Mouse (Mus musculus): ENCODE measurements around the gene Glipr2. TPM values are rescaled to one million over a fixed set of nuclear protein-coding genes. Genes with fewer than 3 reads are reported as not detected.

Gene Glipr2
- polyA plus RNA-seq (2015; fragmentation: Nextera tagmentation; extraction: Ambion mirVana) = 27.7 and 29.2 TPM in 2 replicates

DNA sequence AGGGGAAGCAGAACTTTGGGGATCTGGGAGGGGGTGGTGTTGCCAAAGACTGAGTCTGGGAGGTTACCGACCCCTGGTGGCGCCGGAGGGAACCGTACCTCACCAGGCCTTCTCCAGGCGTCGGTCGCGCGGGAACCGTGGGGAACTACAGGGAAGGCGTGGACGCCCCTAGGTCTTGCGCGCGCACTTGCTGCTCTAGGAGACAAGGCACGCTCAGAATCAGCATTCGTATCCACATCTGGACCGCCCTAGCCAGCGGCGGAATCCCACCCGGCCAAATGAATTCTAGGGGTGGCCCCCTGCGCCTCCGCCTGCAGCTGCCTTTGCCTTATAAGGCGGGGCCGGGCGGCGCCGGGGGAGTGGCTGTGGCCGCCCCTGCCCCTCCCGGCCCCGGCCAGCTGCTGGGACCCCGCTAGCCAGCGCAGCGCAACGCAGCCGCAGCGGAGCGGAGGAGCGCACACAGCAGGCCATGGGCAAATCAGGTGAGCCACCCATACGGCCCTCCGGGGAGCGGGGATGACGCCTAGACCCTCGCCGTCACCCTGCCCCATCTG, at the start of gene Glipr2:
TSS of gene Glipr2 (plus strand) at position 110 of the 554 bp plus-strand sequence.

DNA sequence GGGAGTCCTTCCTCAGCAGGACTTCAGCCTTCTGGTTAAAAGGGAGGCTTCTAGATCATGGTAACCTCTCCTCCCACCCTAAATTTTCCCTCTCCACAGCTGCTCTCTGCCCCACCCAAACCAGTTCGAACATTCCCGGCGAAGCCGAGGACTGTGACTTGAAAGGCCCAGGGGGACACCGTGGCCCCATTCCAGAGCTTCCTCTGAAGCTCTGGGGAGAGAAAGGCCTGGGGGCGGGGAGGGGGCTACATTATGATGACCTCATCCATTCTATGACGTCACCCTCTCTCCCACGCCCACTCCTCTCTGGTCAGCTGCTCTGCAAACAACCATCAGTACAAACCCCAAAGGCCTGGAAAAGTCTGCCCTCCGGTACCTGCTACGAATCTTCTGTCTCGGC, 26.0 kb downstream of the Glipr2 start, which contains the start of gene Ccin:
TSS of gene Ccin (plus strand) at position 303 of the 400 bp plus-strand sequence.

DNA sequence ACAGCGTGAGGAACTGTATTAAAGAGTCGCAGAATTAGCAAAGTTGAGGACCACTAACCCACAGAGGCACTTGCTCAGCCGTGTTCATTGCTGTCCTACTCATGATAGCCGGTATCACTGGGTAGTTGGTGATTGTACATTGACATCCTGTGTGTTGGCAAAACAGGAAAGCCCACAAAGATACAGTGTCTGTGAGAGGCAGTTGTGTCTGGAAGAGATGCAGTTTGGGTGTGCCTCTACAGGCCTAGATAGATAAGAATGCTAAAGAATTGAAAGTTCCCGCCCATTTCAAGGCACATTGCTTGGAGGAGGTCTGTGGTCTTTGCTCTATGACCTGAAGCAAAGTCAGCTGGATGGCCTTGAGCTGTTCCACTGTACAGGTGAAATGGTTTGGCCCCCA, 46.9 kb downstream of the Glipr2 start, which contains the start of gene Clta:
TSS of gene Clta (plus strand) at position 327 of the 400 bp plus-strand sequence.

Other genes with a start within 250 kb of the Glipr2 start
- not detected in 2 replicates for gene Olfr71, start 247.1 kb upstream of the Glipr2 start, polyA plus RNA-seq (2015; fragmentation: Nextera tagmentation; extraction: Ambion mirVana)
- 1.1 and 1.3 TPM in 2 replicates for gene Hrct1, start 230.2 kb upstream of the Glipr2 start, polyA plus RNA-seq (2015; fragmentation: Nextera tagmentation; extraction: Ambion mirVana)
- 0.14 and 0.17 TPM in 2 replicates for gene Spaar, start 227.4 kb upstream of the Glipr2 start, polyA plus RNA-seq (2015; fragmentation: Nextera tagmentation; extraction: Ambion mirVana)
- gene Olfr159, start 186.4 kb upstream of the Glipr2 start, polyA plus RNA-seq (2015; fragmentation: Nextera tagmentation; extraction: Ambion mirVana) = not detected in 2 replicates
- gene Olfr156, start 133.5 kb upstream of the Glipr2 start, polyA plus RNA-seq (2015; fragmentation: Nextera tagmentation; extraction: Ambion mirVana) = not detected in 2 replicates
- not detected in 2 replicates for gene Olfr157, start 117.2 kb upstream of the Glipr2 start, polyA plus RNA-seq (2015; fragmentation: Nextera tagmentation; extraction: Ambion mirVana)
- not detected in 2 replicates for gene Olfr155, start 105.8 kb upstream of the Glipr2 start, polyA plus RNA-seq (2015; fragmentation: Nextera tagmentation; extraction: Ambion mirVana)
- gene Reck, start 81.9 kb upstream of the Glipr2 start, polyA plus RNA-seq (2015; fragmentation: Nextera tagmentation; extraction: Ambion mirVana) = 5.6 and 5.7 TPM in 2 replicates
- gene Ccin, start 26.1 kb downstream of the Glipr2 start, polyA plus RNA-seq (2015; fragmentation: Nextera tagmentation; extraction: Ambion mirVana) = not detected in 2 replicates
- gene Clta, start 47.1 kb downstream of the Glipr2 start, polyA plus RNA-seq (2015; fragmentation: Nextera tagmentation; extraction: Ambion mirVana) = 395 and 409 TPM in 2 replicates
- 25.2 and 28.5 TPM in 2 replicates for gene Gne, start 126.8 kb downstream of the Glipr2 start, polyA plus RNA-seq (2015; fragmentation: Nextera tagmentation; extraction: Ambion mirVana)

Data from neural tube, postnatal 0 days (tissue).